ENCODE assay signal across 20 mouse cellular contexts in the genomic region with DNA sequence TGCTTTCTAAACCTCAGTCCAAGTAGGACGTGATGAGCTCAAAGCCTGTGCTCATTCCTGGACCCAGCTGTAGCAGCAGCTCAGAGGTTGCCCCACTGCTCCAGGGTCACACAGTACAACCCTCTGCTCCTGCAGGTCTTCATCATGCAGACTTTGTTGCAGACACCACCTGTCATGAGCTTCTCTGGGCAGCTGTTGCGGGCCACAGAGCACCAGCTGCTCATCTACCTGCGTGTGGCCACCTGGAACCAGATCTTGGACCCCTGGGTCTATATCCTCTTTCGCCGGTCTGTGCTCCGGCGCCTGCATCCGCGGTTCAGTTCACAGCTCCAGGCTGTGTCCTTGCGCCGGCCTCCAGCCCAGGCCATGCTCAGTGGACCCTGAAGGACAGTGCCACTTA. TPM values are rescaled to one million over a fixed set of nuclear protein-coding genes. Genes with fewer than 3 reads are reported as not detected.
A peak's percentile ranks its signal among the peaks of the same experiment; 100 is the strongest.
DNase-seq lines count a peak whose midpoint lies in the region; ATAC-seq and TF ChIP-seq lines count a peak whose summit lies in the region.
"Had no signal": no experiment of that assay in that cellular context is flagged by ENCODE, and none has a peak within 500 bp of the region (broad histone marks: within the 10 kb centered on the region; RNA-seq: fewer than 3 reads in every experiment).

No protein-coding gene starts in this region.

- TF ChIP-seq CTCF in intestine, postnatal 0 days (IDR thresholded peaks at IDR 0.05; ENCODE audit: low read depth) = no peak
- no peak for TF ChIP-seq CTCF in lung, postnatal 0 days (IDR thresholded peaks at IDR 0.05)

- ATAC-seq in intestine, embryonic 15.5 days = no peak
- no peak for ATAC-seq in intestine, postnatal 0 days
- ATAC-seq in lung, postnatal 0 days = no peak
- ATAC-seq in embryonic facial prominence, embryonic 15.5 days (ENCODE audit: insufficient number of reproducible peaks, low FRiP score, low TSS enrichment, low read depth) = no peak
- no peak for ATAC-seq in stomach, embryonic 16.5 days (ENCODE audit: insufficient read depth, low FRiP score)
- ATAC-seq: CD4-positive, CD25-positive, alpha-beta regulatory T cell, adult 4 months; forebrain, embryonic 15.5 days had no signal

- H3K27me3 ChIP-seq in intestine, embryonic 15.5 days (replicated peaks) = peaks cover 9% of the 10 kb centered on the region
- peaks cover 14% of the 10 kb centered on the region for H3K27me3 ChIP-seq in intestine, postnatal 0 days (replicated peaks; ENCODE audit: control insufficient read depth, insufficient read depth, low read length)
- H3K27me3 ChIP-seq in lung, postnatal 0 days (replicated peaks; ENCODE audit: insufficient read depth, low read length) = no peaks in the 10 kb centered on the region
- H3K27me3 ChIP-seq in embryonic facial prominence, embryonic 15.5 days = peaks cover 24% of the 10 kb centered on the region
- H3K27me3 ChIP-seq in stomach, embryonic 16.5 days (ENCODE audit: control insufficient read depth, insufficient read depth, low read length) = no peaks in the 10 kb centered on the region

- H3K4me2 ChIP-seq in intestine, embryonic 15.5 days (replicated peaks) = no peak overlapping the region
- H3K4me2 ChIP-seq in intestine, postnatal 0 days (replicated peaks; ENCODE audit: low read depth) = no peak overlapping the region
- no peak overlapping the region for H3K4me2 ChIP-seq in lung, postnatal 0 days (replicated peaks; ENCODE audit: low read depth, low read length)
- no peak overlapping the region for H3K4me2 ChIP-seq in embryonic facial prominence, embryonic 15.5 days (replicated peaks)
- no peak overlapping the region for H3K4me2 ChIP-seq in stomach, embryonic 16.5 days (ENCODE audit: low read depth, low read length)
- H3K4me2 ChIP-seq: forebrain, embryonic 15.5 days; hindbrain, embryonic 14.5 days; limb, embryonic 12.5 days had no signal

- DNase-seq in lung, postnatal 0 days (ENCODE audit: low spot score) = no peak
- no peak for DNase-seq in lung, postnatal 10 days
- no peak for DNase-seq in left cerebral cortex, adult 9 months (ENCODE audit: low spot score in 2 of 2)
- DNase-seq: cerebellum, postnatal 10 days; kidney, adult 18-20 months; midbrain, embryonic 14.5 days; spleen, adult 18-20 months; thymus, postnatal 25 days had no signal

- peaks cover 49% of the 10 kb centered on the region for H3K4me1 ChIP-seq in intestine, embryonic 15.5 days (replicated peaks)
- H3K4me1 ChIP-seq in intestine, postnatal 0 days (replicated peaks; ENCODE audit: control insufficient read depth, insufficient read depth, low read length) = 0 out of 2 replicates have a peak, but pooled peaks cover 5% of the 10 kb centered on the region
- H3K4me1 ChIP-seq in lung, postnatal 0 days (ENCODE audit: insufficient read depth, low read depth, low read length) = peaks cover 15% of the 10 kb centered on the region
- peaks cover 50% of the 10 kb centered on the region for H3K4me1 ChIP-seq in embryonic facial prominence, embryonic 15.5 days
- peaks cover 37% of the 10 kb centered on the region for H3K4me1 ChIP-seq in stomach, embryonic 16.5 days (ENCODE audit: control insufficient read depth, insufficient read depth, low read length)

- H3K4me3 ChIP-seq in intestine, embryonic 15.5 days (replicated peaks) = no peak overlapping the region
- H3K4me3 ChIP-seq in intestine, postnatal 0 days (ENCODE audit: low read depth, low read length) = no peak overlapping the region
- H3K4me3 ChIP-seq in lung, postnatal 0 days (ENCODE audit: low read depth, low read length) = no peak overlapping the region
- no peak overlapping the region for H3K4me3 ChIP-seq in embryonic facial prominence, embryonic 15.5 days (replicated peaks)
- H3K4me3 ChIP-seq in stomach, embryonic 16.5 days (replicated peaks; ENCODE audit: low read length) = no peak overlapping the region
- H3K4me3 ChIP-seq: forebrain, embryonic 15.5 days; layer of hippocampus, adult 2 months; left cerebral cortex, adult 2 months; limb, embryonic 12.5 days had no signal

- WGBS in intestine, embryonic 15.5 days = 70% methylated on average over 11 of the region's 11 CpGs
- WGBS in intestine, postnatal 0 days = 80% methylated on average over 11 of the region's 11 CpGs
- WGBS in lung, postnatal 0 days = 79% methylated on average over 11 of the region's 11 CpGs
- 59% methylated on average over 11 of the region's 11 CpGs for WGBS in embryonic facial prominence, embryonic 15.5 days
- WGBS in stomach, embryonic 16.5 days = 71% methylated on average over 11 of the region's 11 CpGs

- no peak for TF ChIP-seq EP300 in lung, postnatal 0 days (IDR thresholded peaks at IDR 0.05)

- H3K27ac ChIP-seq in intestine, embryonic 15.5 days = peak overlapping the region; percentile 85; the same call in 1 of the 2 replicates
- no peak overlapping the region for H3K27ac ChIP-seq in intestine, postnatal 0 days (ENCODE audit: low read depth, low read length)
- 0 out of 2 replicates have a peak overlapping the region, but pooled peaks have one; percentile 78 for H3K27ac ChIP-seq in lung, postnatal 0 days (ENCODE audit: low read length)
- peak overlapping the region; percentile 86; the same call in 1 of the 2 replicates for H3K27ac ChIP-seq in embryonic facial prominence, embryonic 15.5 days (replicated peaks)
- peak overlapping the region; percentile 94 for H3K27ac ChIP-seq in stomach, embryonic 16.5 days (ENCODE audit: low read length)
- H3K27ac ChIP-seq: forebrain, embryonic 15.5 days; hindbrain, embryonic 14.5 days; layer of hippocampus, adult 2 months; left cerebral cortex, adult 2 months; liver, embryonic 14.5 days had no signal

- H3K9ac ChIP-seq in intestine, embryonic 15.5 days = 0 out of 2 replicates have a peak overlapping the region, but pooled peaks have one; percentile 3
- H3K9ac ChIP-seq in intestine, postnatal 0 days (ENCODE audit: low read depth, low read length) = no peak overlapping the region
- H3K9ac ChIP-seq in lung, postnatal 0 days (replicated peaks; ENCODE audit: low read depth) = no peak overlapping the region
- H3K9ac ChIP-seq in embryonic facial prominence, embryonic 15.5 days = no peak overlapping the region
- H3K9ac ChIP-seq in stomach, embryonic 16.5 days (ENCODE audit: low read length) = peak overlapping the region; percentile 33; the same call in 1 of the 2 replicates
- H3K9ac ChIP-seq: forebrain, embryonic 15.5 days; hindbrain, embryonic 14.5 days; limb, embryonic 12.5 days; liver, embryonic 14.5 days had no signal

- H3K9me3 ChIP-seq in intestine, embryonic 15.5 days = no peaks in the 10 kb centered on the region
- no peaks in the 10 kb centered on the region for H3K9me3 ChIP-seq in intestine, postnatal 0 days (ENCODE audit: control insufficient read depth)
- no peaks in the 10 kb centered on the region for H3K9me3 ChIP-seq in lung, postnatal 0 days (ENCODE audit: low read length)
- H3K9me3 ChIP-seq in embryonic facial prominence, embryonic 15.5 days (replicated peaks) = no peaks in the 10 kb centered on the region
- H3K9me3 ChIP-seq in stomach, embryonic 16.5 days (replicated peaks; ENCODE audit: control insufficient read depth, low read length) = no peaks in the 10 kb centered on the region
- H3K9me3 ChIP-seq: forebrain, embryonic 15.5 days; limb, embryonic 12.5 days had no signal

- H3K36me3 ChIP-seq in intestine, embryonic 15.5 days = no peaks in the 10 kb centered on the region
- no peaks in the 10 kb centered on the region for H3K36me3 ChIP-seq in intestine, postnatal 0 days (ENCODE audit: control insufficient read depth, insufficient read depth)
- no peaks in the 10 kb centered on the region for H3K36me3 ChIP-seq in lung, postnatal 0 days (ENCODE audit: insufficient read depth, low read length)
- H3K36me3 ChIP-seq in embryonic facial prominence, embryonic 15.5 days = no peaks in the 10 kb centered on the region
- no peaks in the 10 kb centered on the region for H3K36me3 ChIP-seq in stomach, embryonic 16.5 days (ENCODE audit: control insufficient read depth, insufficient read depth, low read length)
- H3K36me3 ChIP-seq: forebrain, embryonic 15.5 days; limb, embryonic 12.5 days had no signal

RNA-seq across cellular contexts. Expression of a gene that starts 5.8 kb away (rescaled TPM):
- 21.3 and 21.7 TPM in 2 replicates for polyA plus RNA-seq in intestine, embryonic 15.5 days (2015; fragmentation: Nextera tagmentation; extraction: Ambion mirVana)
- 9.8 and 10.7 TPM in 2 replicates for polyA plus RNA-seq in intestine, postnatal 0 days (2015; fragmentation: Nextera tagmentation; extraction: Ambion mirVana)
- 19.6 and 28.4 TPM in 2 replicates for polyA plus RNA-seq in lung, postnatal 0 days (2015; fragmentation: Nextera tagmentation; extraction: Ambion mirVana)
- polyA plus RNA-seq in embryonic facial prominence, embryonic 15.5 days (2015; fragmentation: Nextera tagmentation; extraction: Ambion mirVana) = 13.2 and 14.2 TPM in 2 replicates
- 28.1 and 31.5 TPM in 2 replicates for polyA plus RNA-seq in stomach, embryonic 16.5 days (2015; fragmentation: Nextera tagmentation; extraction: Ambion mirVana)

RNA-seq across cellular contexts. Expression of a gene that starts 8.7 kb away (rescaled TPM):
- 0.06 TPM in 1 of 2 replicates, not detected in the other for polyA plus RNA-seq in intestine, embryonic 15.5 days (2015; fragmentation: Nextera tagmentation; extraction: Ambion mirVana)
- 0.04 and 0.08 TPM in 2 replicates for polyA plus RNA-seq in intestine, postnatal 0 days (2015; fragmentation: Nextera tagmentation; extraction: Ambion mirVana)
- 0.33 and 0.55 TPM in 2 replicates for polyA plus RNA-seq in lung, postnatal 0 days (2015; fragmentation: Nextera tagmentation; extraction: Ambion mirVana)
- polyA plus RNA-seq in embryonic facial prominence, embryonic 15.5 days (2015; fragmentation: Nextera tagmentation; extraction: Ambion mirVana) = 0.29 and 0.35 TPM in 2 replicates
- 0.05 TPM in 1 of 2 replicates, not detected in the other for polyA plus RNA-seq in stomach, embryonic 16.5 days (2015; fragmentation: Nextera tagmentation; extraction: Ambion mirVana)
- polyA plus RNA-seq: forebrain, embryonic 15.5 days; hindbrain, embryonic 14.5 days; midbrain, embryonic 14.5 days; neural tube, embryonic 11.5 days had no signal

RNA-seq across cellular contexts. Expression of a gene that starts 13.4 kb away (rescaled TPM):
- polyA plus RNA-seq in intestine, embryonic 15.5 days (2015; fragmentation: Nextera tagmentation; extraction: Ambion mirVana) = 38.7 and 39.5 TPM in 2 replicates
- 14.7 and 15.0 TPM in 2 replicates for polyA plus RNA-seq in intestine, postnatal 0 days (2015; fragmentation: Nextera tagmentation; extraction: Ambion mirVana)
- polyA plus RNA-seq in lung, postnatal 0 days (2015; fragmentation: Nextera tagmentation; extraction: Ambion mirVana) = 20.3 and 23.0 TPM in 2 replicates
- 41.4 and 44.0 TPM in 2 replicates for polyA plus RNA-seq in embryonic facial prominence, embryonic 15.5 days (2015; fragmentation: Nextera tagmentation; extraction: Ambion mirVana)
- 22.4 and 26.7 TPM in 2 replicates for polyA plus RNA-seq in stomach, embryonic 16.5 days (2015; fragmentation: Nextera tagmentation; extraction: Ambion mirVana)

RNA-seq across cellular contexts. Expression of a gene that starts 16.0 kb away (rescaled TPM):
- 71.2 and 71.7 TPM in 2 replicates for polyA plus RNA-seq in intestine, embryonic 15.5 days (2015; fragmentation: Nextera tagmentation; extraction: Ambion mirVana)
- polyA plus RNA-seq in intestine, postnatal 0 days (2015; fragmentation: Nextera tagmentation; extraction: Ambion mirVana) = 99.8 and 111 TPM in 2 replicates
- polyA plus RNA-seq in lung, postnatal 0 days (2015; fragmentation: Nextera tagmentation; extraction: Ambion mirVana) = 94.3 and 101 TPM in 2 replicates
- polyA plus RNA-seq in embryonic facial prominence, embryonic 15.5 days (2015; fragmentation: Nextera tagmentation; extraction: Ambion mirVana) = 94.7 and 96.1 TPM in 2 replicates
- polyA plus RNA-seq in stomach, embryonic 16.5 days (2015; fragmentation: Nextera tagmentation; extraction: Ambion mirVana) = 67.7 and 70.2 TPM in 2 replicates

RNA-seq across cellular contexts. Expression of a gene that starts 23.0 kb away (rescaled TPM):
- 19.9 and 23.8 TPM in 2 replicates for polyA plus RNA-seq in intestine, embryonic 15.5 days (2015; fragmentation: Nextera tagmentation; extraction: Ambion mirVana)
- polyA plus RNA-seq in intestine, postnatal 0 days (2015; fragmentation: Nextera tagmentation; extraction: Ambion mirVana) = 29.6 and 32.8 TPM in 2 replicates
- polyA plus RNA-seq in lung, postnatal 0 days (2015; fragmentation: Nextera tagmentation; extraction: Ambion mirVana) = 14.0 and 16.9 TPM in 2 replicates
- polyA plus RNA-seq in embryonic facial prominence, embryonic 15.5 days (2015; fragmentation: Nextera tagmentation; extraction: Ambion mirVana) = 15.8 and 16.2 TPM in 2 replicates
- polyA plus RNA-seq in stomach, embryonic 16.5 days (2015; fragmentation: Nextera tagmentation; extraction: Ambion mirVana) = 7.3 and 8.6 TPM in 2 replicates

Comparison
In these comparisons a context has a peak if more than half of its experiments do, and no peak if none do; other contexts are left out.
1. H3K9ac ChIP-seq: peak in intestine, embryonic 15.5 days (single experiment) and stomach, embryonic 16.5 days (single experiment); none in intestine, postnatal 0 days (single experiment), lung, postnatal 0 days (single experiment) and embryonic facial prominence, embryonic 15.5 days (single experiment).